Mouse (Mus musculus) liver, embryonic 13.5 days (tissue): ENCODE data around the gene Reep6. TPM values are rescaled to one million over a fixed set of nuclear protein-coding genes. Genes with fewer than 3 reads are reported as not detected.

ENCODE experiments used
- ATAC-seq: fragments of 200-750 bp; cut with Nextera tagmentation; 2 replicates; pipeline ENCODE4 v1.8.0; 2017; ENCODE audit warnings: low read depth, mild to moderate bottlenecking, moderate number of reproducible peaks, moderate library complexity
- DNase-seq: peaks from one replicate; pipeline ENCODE4 v3.0.0; 2022
- H3K27ac ChIP-seq: fragments of 300-500 bp; sonication (generic); 2 replicates; pipeline ENCODE4 v1.5.1; 2015; ENCODE audit warnings: moderate library complexity, mild to moderate bottlenecking, inconsistent platforms
- H3K27me3 ChIP-seq: fragments of 300-500 bp; sonication (generic); 2 replicates; pipeline ENCODE4 v1.6.1; 2015; ENCODE audit warnings: mild to moderate bottlenecking, inconsistent platforms
- H3K36me3 ChIP-seq: fragments of 300-500 bp; sonication (generic); 2 replicates; pipeline ENCODE4 v1.6.1; 2015; ENCODE audit warnings: mild to moderate bottlenecking, inconsistent platforms
- H3K4me1 ChIP-seq: fragments of 300-500 bp; sonication (generic); replicated peaks from 2 replicates; pipeline ENCODE4 v1.6.1; 2015; ENCODE audit warnings: inconsistent platforms
- H3K4me2 ChIP-seq: fragments of 300-500 bp; sonication (generic); 2 replicates; pipeline ENCODE4 v1.6.1; 2015; ENCODE audit warnings: inconsistent platforms, mild to moderate bottlenecking, moderate library complexity
- H3K4me3 ChIP-seq: fragments of 300-500 bp; sonication (generic); replicated peaks from 2 replicates; pipeline ENCODE4 v1.5.1; 2015; ENCODE audit warnings: mild to moderate bottlenecking, inconsistent platforms
- H3K9ac ChIP-seq: fragments of 300-500 bp; sonication (generic); 2 replicates; pipeline ENCODE4 v1.6.1; 2015; ENCODE audit warnings: mild to moderate bottlenecking, inconsistent platforms
- H3K9me3 ChIP-seq: fragments of 300-500 bp; sonication (generic); replicated peaks from 2 replicates; pipeline ENCODE4 v1.6.1; 2016; ENCODE audit warnings: inconsistent platforms
- WGBS: fragments of 180-500 bp; shearing (Covaris S2); methylation state at CpG from one replicate; pipeline ENCODE4 v1.1.7; 2015; ENCODE audit not compliant: insufficient replicate concordance; 5-methylcytosine and 5-hydroxymethylcytosine counted together
- polyA plus RNA-seq: library from polyadenylated mRNA; unstranded; fragments of >200 nt; fragmentation: Nextera tagmentation; extraction: Ambion mirVana; gene quantifications from 2 replicates; pipeline ENCODE4 v1.2.1, GENCODE M21; 2015

The Reep6 gene
- polyA plus RNA-seq, 1 experiment from 2014 or later = 50.9 TPM

DNA sequence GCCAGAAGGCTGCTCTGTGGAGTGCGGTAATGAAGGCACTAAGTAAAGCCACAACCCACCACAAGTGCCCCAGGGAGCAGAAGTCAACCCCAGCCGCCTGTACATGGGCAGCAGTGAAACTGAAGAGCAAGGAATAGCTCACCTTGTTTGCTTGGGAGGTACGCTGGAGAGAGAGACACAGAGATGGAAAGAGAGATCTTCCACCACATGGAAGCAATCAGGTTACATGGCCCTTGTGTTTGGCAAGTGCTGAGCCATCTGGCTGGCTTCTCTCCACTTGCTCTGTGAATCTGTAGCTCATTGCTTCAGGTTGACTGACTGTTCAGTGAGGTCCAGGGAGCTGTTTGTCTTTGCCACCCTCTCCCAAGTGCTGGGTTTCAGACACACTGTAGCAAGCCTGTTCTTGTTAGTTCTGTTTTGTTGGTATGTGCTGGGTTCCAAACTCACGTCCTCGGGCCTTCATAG is 2.8 kb downstream of the Reep6 start:
- Histone ChIP-seq H3K9me3 (no peaks in the 10 kb centered on the region), H3K4me2 (peak overlapping the region; percentile 98), H3K9ac (peak overlapping the region; percentile 83), H3K36me3 (peaks cover 35% of the 10 kb centered on the region), H3K4me3 (peak overlapping the region; percentile 71), H3K27me3 (peaks cover 8% of the 10 kb centered on the region), H3K4me1 (peaks cover 66% of the 10 kb centered on the region), H3K27ac (peak overlapping the region; percentile 96)
- no peak for DNase-seq
- no peak for ATAC-seq
- WGBS = 51% methylated on average over 5 of the region's 5 CpGs

DNA sequence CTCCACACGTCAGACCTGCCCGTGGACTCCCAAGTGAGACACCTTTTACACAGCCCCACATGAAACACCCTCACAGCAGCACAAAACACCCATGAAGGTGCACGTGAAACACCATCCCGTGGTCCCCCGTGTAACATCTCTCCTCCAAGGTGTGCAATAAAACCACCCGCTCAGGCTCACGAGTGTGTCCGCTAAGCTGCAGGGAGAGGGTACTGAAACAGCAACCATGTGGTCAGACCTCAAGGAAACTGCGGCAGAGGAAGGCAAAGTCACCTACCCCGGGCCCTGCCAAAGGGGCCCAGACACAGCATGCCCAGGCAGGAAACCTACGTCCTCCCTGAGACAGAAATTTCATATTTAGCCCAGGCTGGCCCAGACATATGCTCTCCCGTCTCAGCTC is 6.5 kb downstream of the Reep6 start:
- Histone ChIP-seq H3K36me3 (peaks cover 35% of the 10 kb centered on the region), H3K4me2 (no peak overlapping the region), H3K9ac (no peak overlapping the region), H3K27me3 (peaks cover 20% of the 10 kb centered on the region), H3K27ac (no peak overlapping the region), H3K4me3 (no peak overlapping the region), H3K4me1 (peaks cover 51% of the 10 kb centered on the region), H3K9me3 (no peaks in the 10 kb centered on the region)
- DNase-seq (no peak), ATAC-seq (no peak)
- 73% methylated on average over 12 of the region's 12 CpGs for WGBS

DNA sequence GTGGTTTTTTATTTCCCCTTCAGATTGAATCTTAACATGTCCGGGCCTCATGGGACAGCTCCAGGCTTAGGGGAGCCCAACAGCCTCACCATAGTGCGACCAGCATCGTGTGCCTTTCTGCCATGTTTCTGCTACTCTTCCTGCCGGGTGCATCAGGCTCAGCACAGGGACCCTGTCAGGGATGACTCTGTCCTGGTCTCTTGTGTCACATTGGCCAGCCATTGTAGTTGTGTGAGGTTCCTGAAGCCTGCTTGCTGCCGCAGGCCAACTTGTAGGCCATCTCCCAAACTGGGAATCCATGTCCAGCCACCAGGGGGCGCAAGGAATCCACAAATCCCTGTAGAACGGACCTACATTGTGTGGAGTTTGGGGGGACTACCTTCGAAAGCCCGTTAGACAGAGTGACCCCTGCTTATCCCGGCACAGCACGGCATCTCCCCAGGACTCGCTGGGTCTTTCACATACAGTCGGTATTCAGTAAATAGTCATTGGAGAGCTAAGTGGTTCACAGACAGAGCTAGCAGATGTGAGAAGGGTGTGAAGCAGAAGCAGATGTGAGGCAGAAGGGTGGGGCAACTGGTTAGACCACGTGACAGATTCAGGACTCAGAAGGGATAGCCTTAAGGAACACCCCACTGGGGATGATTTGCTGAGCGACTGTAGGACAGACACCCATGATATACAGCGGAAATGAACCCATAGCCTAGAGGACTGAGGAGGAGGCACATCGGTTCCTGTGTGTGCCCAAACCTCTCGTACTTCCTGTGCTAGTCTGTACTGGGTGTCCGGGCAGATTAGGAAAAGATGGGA is 10.4 kb downstream of the Reep6 start:
- Histone ChIP-seq H3K4me2 (peak overlapping the region; percentile 59), H3K4me1 (peaks cover 55% of the 10 kb centered on the region), H3K36me3 (peaks cover 15% of the 10 kb centered on the region), H3K4me3 (peak overlapping the region; percentile 30), H3K9me3 (no peaks in the 10 kb centered on the region), H3K27me3 (peaks cover 43% of the 10 kb centered on the region), H3K9ac (peak overlapping the region; percentile 15; the same call in 1 of the 2 replicates), H3K27ac (no peak overlapping the region)
- peak; percentile 81 for DNase-seq
- peak; percentile 32 for ATAC-seq
- 18% methylated on average over 19 of the region's 19 CpGs for WGBS

DNA sequence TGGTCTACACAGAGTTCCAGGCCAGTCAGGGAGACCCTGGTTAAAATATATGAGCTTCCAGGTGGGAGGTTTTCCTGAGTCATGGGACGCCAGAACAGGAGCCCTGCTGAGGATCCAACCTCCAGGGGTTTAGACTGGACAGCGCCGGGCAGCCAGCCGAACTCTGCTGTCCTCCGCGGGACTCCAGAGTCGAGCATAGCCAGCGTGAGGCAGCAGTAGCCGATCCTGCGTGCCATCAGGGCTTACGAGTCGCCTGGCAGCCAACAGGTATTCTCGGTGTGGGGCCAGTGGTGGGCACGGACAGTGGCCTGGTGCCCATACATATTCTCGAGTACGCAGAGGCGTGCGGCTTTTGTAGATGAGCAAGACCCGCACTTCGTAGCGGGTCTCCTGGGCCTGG is 11.3 kb downstream of the Reep6 start:
- no peak overlapping the region for H3K27ac ChIP-seq
- WGBS = 29% methylated on average over 21 of the region's 21 CpGs
- peaks cover 47% of the 10 kb centered on the region for H3K27me3 ChIP-seq
- ATAC-seq (no peak), DNase-seq (no peak)
- peaks cover 6% of the 10 kb centered on the region for H3K36me3 ChIP-seq
- H3K9ac ChIP-seq = no peak overlapping the region
- no peaks in the 10 kb centered on the region for H3K9me3 ChIP-seq
- peaks cover 63% of the 10 kb centered on the region for H3K4me1 ChIP-seq
- H3K4me3 ChIP-seq = peak overlapping the region; percentile 56; the same call in 1 of the 2 replicates
- peak overlapping the region; percentile 82 for H3K4me2 ChIP-seq

DNA sequence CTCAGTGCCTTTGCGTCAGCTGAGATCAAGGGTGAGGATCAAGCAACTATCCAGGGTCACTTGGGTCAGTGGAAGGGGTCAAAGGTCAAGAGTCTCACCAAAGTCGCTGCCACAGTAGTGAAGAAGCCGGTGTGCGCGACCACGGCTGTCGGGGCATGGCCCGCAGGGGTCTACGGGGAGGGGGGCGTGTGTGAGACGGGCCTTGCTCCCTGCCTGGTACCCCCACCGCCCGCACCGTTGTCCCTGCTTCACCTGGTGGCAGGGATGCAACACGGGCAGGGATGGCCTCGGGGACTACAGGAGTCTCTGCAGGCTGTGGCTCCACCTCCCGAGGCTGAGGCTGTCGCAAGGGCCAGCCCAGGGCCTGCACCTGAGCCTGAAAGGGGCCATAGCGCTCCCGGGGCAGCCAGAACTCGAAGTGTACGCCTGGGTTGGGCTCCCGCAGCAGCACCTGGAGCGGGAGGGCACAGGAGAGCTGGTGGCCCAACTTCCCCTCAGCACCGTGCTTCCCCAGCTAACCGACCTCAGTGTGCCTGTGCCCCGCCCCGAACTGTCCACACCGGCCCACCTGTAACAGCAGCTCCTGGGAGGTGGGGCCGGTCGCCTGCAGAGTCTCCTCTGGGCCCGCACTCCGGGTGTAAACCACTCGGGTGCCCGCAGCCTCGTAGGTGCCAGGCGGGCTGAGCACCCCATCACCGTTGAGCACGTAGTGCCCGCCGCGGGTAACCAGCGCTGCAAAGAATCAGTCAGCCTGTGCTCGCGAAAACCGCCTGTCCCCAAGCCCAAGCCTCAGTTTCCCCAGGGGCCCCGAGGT is 11.9 kb downstream of the Reep6 start:
- H3K27me3 ChIP-seq = peaks cover 52% of the 10 kb centered on the region
- ATAC-seq (no peak), DNase-seq (no peak)
- no peaks in the 10 kb centered on the region for H3K9me3 ChIP-seq
- H3K27ac ChIP-seq = no peak overlapping the region
- H3K4me2 ChIP-seq = peak overlapping the region; percentile 82
- peak overlapping the region; percentile 56 for H3K4me3 ChIP-seq
- 4% methylated on average over 47 of the region's 47 CpGs for WGBS
- H3K36me3 ChIP-seq = no peaks in the 10 kb centered on the region
- peak overlapping the region; percentile 23 for H3K9ac ChIP-seq
- H3K4me1 ChIP-seq = peaks cover 67% of the 10 kb centered on the region

DNA sequence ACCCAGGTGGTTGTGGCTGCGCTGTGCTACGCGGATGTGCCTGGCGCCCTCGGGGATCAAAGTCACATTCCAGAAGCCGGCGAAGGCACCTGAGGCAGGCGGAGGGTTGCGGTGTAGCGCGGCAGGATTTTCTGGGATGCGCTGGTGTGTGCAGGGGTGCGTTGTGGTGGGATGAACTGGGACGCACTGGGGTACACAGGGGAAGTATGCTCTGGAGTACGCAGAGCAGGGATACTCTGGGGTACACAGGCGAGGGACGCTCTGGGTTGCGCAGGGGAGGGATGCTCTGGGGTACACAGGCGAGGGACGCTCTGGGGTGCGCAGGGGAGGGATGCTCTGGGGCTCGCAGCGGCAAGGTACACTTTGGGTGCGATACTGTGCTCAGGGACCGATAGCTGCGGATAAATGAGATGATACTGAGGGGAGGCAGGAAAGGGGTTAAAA is 12.6 kb downstream of the Reep6 start:
- peak overlapping the region; percentile 75 for H3K9ac ChIP-seq
- H3K4me2 ChIP-seq = peak overlapping the region; percentile 82
- H3K9me3 ChIP-seq = no peaks in the 10 kb centered on the region
- ATAC-seq = no peak
- H3K36me3 ChIP-seq = no peaks in the 10 kb centered on the region
- H3K27ac ChIP-seq = no peak overlapping the region
- 5% methylated on average over 26 of the region's 26 CpGs for WGBS
- peak overlapping the region; percentile 56 for H3K4me3 ChIP-seq
- H3K4me1 ChIP-seq = peaks cover 71% of the 10 kb centered on the region
- H3K27me3 ChIP-seq = peaks cover 57% of the 10 kb centered on the region
- DNase-seq = no peak

DNA sequence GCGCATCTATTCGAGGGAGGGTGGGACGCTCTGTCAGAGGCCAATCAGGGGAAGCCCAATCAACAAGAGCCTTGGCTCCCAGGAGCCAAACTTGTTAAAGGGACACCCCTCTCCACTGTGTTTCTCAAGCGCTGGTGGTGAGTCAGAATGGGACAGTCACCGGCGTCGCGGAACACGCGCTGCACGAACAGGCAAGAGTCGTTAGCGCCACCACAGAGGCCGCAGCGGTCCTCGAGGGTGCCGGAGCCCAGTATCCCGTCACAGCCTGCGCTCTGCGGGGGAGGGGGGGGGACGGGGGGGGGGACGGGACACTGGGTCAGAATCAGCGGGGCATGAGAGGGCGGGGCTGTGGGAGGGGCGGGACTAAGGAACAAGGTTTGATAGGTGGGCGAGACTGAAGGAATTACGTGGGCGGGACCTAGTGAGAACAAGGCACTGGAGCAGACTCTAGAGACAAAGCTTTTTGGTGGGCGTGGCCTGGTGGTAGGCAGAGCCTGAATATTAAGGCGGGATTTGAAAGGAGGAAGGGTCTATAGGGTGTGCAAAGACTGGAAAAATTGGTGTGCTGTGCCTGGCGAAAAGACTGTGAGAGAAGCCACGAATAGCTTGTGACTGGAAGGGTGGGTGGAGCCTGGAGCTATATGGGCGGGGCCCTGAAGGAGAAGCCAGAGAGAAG is 13.1 kb downstream of the Reep6 start:
- Histone ChIP-seq H3K9me3 (no peaks in the 10 kb centered on the region), H3K4me3 (peak overlapping the region; percentile 56), H3K27ac (peak overlapping the region; percentile 98), H3K9ac (peak overlapping the region; percentile 75), H3K4me1 (peaks cover 76% of the 10 kb centered on the region), H3K4me2 (peak overlapping the region; percentile 82), H3K27me3 (peaks cover 63% of the 10 kb centered on the region), H3K36me3 (no peaks in the 10 kb centered on the region)
- ATAC-seq (peak; percentile 8; the same call in 1 of the 2 replicates), DNase-seq (peak; percentile 66)
- WGBS = under 1% methylated on average over 33 of the region's 33 CpGs

DNA sequence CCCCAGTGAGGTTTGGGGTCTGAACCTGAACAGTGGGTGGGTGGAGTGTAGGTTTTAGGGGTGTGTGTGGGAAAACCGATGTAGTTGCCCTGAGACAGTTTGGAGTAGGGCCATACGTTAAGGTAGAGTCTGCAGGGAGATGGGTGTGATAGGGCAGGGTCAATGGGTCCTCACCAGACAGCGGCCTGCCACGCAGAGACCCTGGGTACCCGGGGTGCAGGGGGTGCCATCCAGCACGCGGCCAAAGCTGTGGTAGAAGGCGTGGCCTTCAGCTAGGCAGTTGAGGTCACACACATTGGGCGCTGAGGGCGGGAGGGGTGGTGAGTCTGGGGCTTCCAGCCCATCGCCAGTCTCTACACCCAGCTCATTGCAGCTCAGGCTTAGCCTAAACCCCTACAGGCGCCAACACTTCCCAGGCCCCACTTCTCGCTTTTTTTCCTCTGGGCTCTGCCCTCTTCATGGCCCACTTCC is 13.7 kb downstream of the Reep6 start:
- H3K4me3 ChIP-seq = peak overlapping the region; percentile 56
- H3K27ac ChIP-seq = peak overlapping the region; percentile 98
- H3K4me2 ChIP-seq = peak overlapping the region; percentile 82
- WGBS = 21% methylated on average over 13 of the region's 13 CpGs
- ATAC-seq (0 out of 2 replicates have a peak, but pooled peaks have one; percentile 6), DNase-seq (no peak)
- H3K4me1 ChIP-seq = peaks cover 82% of the 10 kb centered on the region
- H3K27me3 ChIP-seq = peaks cover 68% of the 10 kb centered on the region
- peak overlapping the region; percentile 75 for H3K9ac ChIP-seq
- no peaks in the 10 kb centered on the region for H3K9me3 ChIP-seq
- no peaks in the 10 kb centered on the region for H3K36me3 ChIP-seq

DNA sequence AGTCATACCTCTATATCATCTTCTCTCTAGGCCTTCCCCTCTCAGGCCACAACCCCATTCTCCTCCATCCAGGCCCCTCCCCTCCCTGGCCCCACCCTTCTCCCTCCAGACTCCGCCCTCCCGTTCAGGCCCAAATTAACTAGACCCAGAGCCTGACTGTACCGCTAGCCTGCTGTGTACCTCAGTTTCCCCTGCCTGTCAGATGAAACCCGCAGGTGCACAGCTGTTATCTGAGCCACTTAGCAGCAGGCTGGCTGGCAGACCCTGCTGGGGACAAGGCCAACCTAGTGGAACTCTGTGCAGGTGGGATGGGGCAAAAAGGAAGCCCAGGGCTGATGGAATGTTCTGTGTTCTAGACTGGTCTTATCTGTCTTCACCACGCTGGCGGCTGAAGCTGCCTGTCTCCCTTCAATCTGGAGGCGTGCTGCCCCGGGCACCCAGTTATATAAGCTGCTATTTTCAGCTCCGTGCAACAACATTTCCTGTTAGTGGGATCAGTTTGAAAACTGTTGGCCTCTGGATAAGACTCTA is 14.4 kb downstream of the Reep6 start:
- ATAC-seq = peak; percentile 82
- peak overlapping the region; percentile 98 for H3K27ac ChIP-seq
- H3K27me3 ChIP-seq = peaks cover 76% of the 10 kb centered on the region
- H3K36me3 ChIP-seq = no peaks in the 10 kb centered on the region
- H3K4me3 ChIP-seq = peak overlapping the region; percentile 56
- H3K4me2 ChIP-seq = peak overlapping the region; percentile 82
- no peaks in the 10 kb centered on the region for H3K9me3 ChIP-seq
- peak; percentile 84 for DNase-seq
- peaks cover 89% of the 10 kb centered on the region for H3K4me1 ChIP-seq
- H3K9ac ChIP-seq = peak overlapping the region; percentile 75
- 7% methylated on average over 9 of the region's 9 CpGs for WGBS

DNA sequence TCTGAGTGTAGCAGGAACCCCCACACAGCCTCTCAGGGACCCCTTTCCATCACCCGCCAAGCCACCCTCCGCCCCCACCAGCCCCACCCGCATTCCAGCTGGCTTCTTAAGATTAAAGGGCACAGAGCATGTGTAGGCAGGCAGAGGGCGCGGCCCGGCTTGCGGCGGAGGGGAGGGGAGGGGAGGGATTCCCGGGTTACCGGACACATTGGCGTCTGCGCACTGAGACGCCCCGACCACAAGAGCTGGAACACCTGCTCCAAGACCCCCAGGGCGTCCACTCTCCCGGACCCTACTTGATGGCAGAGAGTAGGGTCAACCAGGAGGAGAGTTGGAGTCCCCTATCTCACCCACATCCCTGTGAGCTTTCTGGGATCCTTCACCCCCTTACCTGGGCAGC is 15.4 kb downstream of the Reep6 start:
- DNase-seq (peak; percentile 73), ATAC-seq (peak; percentile 41)
- Histone ChIP-seq H3K4me1 (peaks cover 87% of the 10 kb centered on the region), H3K27me3 (peaks cover 85% of the 10 kb centered on the region), H3K9me3 (no peaks in the 10 kb centered on the region), H3K9ac (peak overlapping the region; percentile 75), H3K27ac (peak overlapping the region; percentile 98), H3K36me3 (no peaks in the 10 kb centered on the region), H3K4me3 (peak overlapping the region; percentile 56), H3K4me2 (peak overlapping the region; percentile 82)
- 2% methylated on average over 16 of the region's 16 CpGs for WGBS
